Mouse (Mus musculus): ENCODE data around the gene Prg4. TPM values are rescaled to one million over a fixed set of nuclear protein-coding genes. Genes with fewer than 3 reads are reported as not detected.

Prg4 gene
- polyA plus RNA-seq, 1 experiment from 2014 or later: 1.6 TPM

- WGBS: 83% methylated on average over 5 of the region's 5 CpGs
- no peak overlapping the region for H3K4me2 ChIP-seq (replicated peaks)
- H3K27ac ChIP-seq: no peak overlapping the region
- no peaks in the 10 kb centered on the region for H3K9me3 ChIP-seq
- no peak for ATAC-seq (ENCODE audit: low FRiP score, low read depth)
- no peaks in the 10 kb centered on the region for H3K27me3 ChIP-seq
- H3K4me1 ChIP-seq: 0 out of 2 replicates have a peak, but pooled peaks cover 7% of the 10 kb centered on the region
- no peak overlapping the region for H3K9ac ChIP-seq
- H3K4me3 ChIP-seq: no peak overlapping the region
- H3K36me3 ChIP-seq: no peaks in the 10 kb centered on the region
These were observed 2.9 kb downstream of the Prg4 start for GRCm38 (mm10) chr1:150463068-150463467.

GRCm38 (mm10) chr1:150460595-150460994 lies 5.4 kb downstream of the Prg4 start:
- Histone ChIP-seq H3K27ac (no peak overlapping the region), H3K9ac (no peak overlapping the region), H3K4me2 (replicated peaks) (no peak overlapping the region), H3K4me1 (no peaks in the 10 kb centered on the region), H3K36me3 (no peaks in the 10 kb centered on the region), H3K9me3 (no peaks in the 10 kb centered on the region), H3K27me3 (no peaks in the 10 kb centered on the region), H3K4me3 (no peak overlapping the region)
- ATAC-seq (ENCODE audit: low FRiP score, low read depth): no peak
- WGBS: 80% methylated on average over 7 of the region's 7 CpGs

GRCm38 (mm10) chr1:150459599-150459998 lies 6.4 kb downstream of the Prg4 start:
- Histone ChIP-seq H3K4me1 (no peaks in the 10 kb centered on the region), H3K27me3 (no peaks in the 10 kb centered on the region), H3K4me2 (replicated peaks) (no peak overlapping the region), H3K27ac (no peak overlapping the region), H3K36me3 (no peaks in the 10 kb centered on the region), H3K4me3 (no peak overlapping the region), H3K9ac (no peak overlapping the region), H3K9me3 (no peaks in the 10 kb centered on the region)
- no peak for ATAC-seq (ENCODE audit: low FRiP score, low read depth)
- 91% methylated on average over 3 of the region's 3 CpGs for WGBS

- WGBS: 88% methylated on average over 5 of the region's 5 CpGs
- no peaks in the 10 kb centered on the region for H3K9me3 ChIP-seq
- H3K36me3 ChIP-seq: no peaks in the 10 kb centered on the region
- H3K27me3 ChIP-seq: no peaks in the 10 kb centered on the region
- no peak for ATAC-seq (ENCODE audit: low FRiP score, low read depth)
- no peak overlapping the region for H3K4me3 ChIP-seq
- no peaks in the 10 kb centered on the region for H3K4me1 ChIP-seq
- no peak overlapping the region for H3K9ac ChIP-seq
- no peak overlapping the region for H3K27ac ChIP-seq
- no peak overlapping the region for H3K4me2 ChIP-seq (replicated peaks)
These were observed 7.0 kb downstream of the Prg4 start for GRCm38 (mm10) chr1:150458977-150459376.

- Histone ChIP-seq H3K9ac (no peak overlapping the region), H3K27ac (no peak overlapping the region; the same call in 1 of the 2 replicates), H3K27me3 (no peaks in the 10 kb centered on the region), H3K4me3 (no peak overlapping the region), H3K9me3 (no peaks in the 10 kb centered on the region), H3K4me1 (no peaks in the 10 kb centered on the region), H3K4me2 (replicated peaks) (no peak overlapping the region), H3K36me3 (peaks cover 74% of the 10 kb centered on the region)
- WGBS: 63% methylated on average over 4 of the region's 4 CpGs
- ATAC-seq (ENCODE audit: low FRiP score, low read depth): no peak
These were observed 24.2 kb downstream of the Prg4 start for GRCm38 (mm10) chr1:150441731-150442130.

GRCm38 (mm10) chr1:150438641-150439040 lies 27.3 kb downstream of the Prg4 start:
- no peaks in the 10 kb centered on the region for H3K4me1 ChIP-seq
- WGBS: 88% methylated on average over 3 of the region's 3 CpGs

DNA sequence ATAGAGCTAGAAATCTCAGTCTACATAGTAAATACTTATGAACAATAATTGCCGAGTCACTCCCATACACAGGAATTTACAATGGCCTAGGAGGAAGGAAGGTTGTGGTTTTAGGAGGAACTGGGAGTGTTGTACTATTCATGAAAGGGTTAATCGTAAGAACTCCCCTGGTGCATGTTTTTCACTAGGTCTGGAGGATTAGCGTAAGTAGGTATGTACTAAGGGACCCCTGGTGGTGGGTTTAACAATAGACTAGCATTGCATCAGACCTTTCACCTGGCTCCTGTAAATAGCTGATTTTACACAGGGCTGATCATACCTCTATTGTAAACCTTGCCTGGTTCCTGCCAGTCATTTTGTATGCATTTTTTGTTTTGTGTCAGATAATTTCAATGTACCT lies 39.7 kb downstream of the Prg4 start:
- WGBS: 51% methylated on average over 3 of the region's 3 CpGs
- Histone ChIP-seq H3K36me3 (peaks cover 89% of the 10 kb centered on the region), H3K27ac (no peak overlapping the region), H3K9me3 (no peaks in the 10 kb centered on the region), H3K4me1 (no peaks in the 10 kb centered on the region), H3K9ac (no peak overlapping the region), H3K4me3 (no peak overlapping the region), H3K27me3 (no peaks in the 10 kb centered on the region), H3K4me2 (replicated peaks) (no peak overlapping the region)
- no peak for ATAC-seq (ENCODE audit: low FRiP score, low read depth)

More at GRCm38 (mm10) chr1:150438641-150439040, 27.3 kb downstream of the Prg4 start:
- ATAC-seq (ENCODE audit: low FRiP score, low read depth): no peak
- Histone ChIP-seq H3K27ac (no peak overlapping the region), H3K9me3 (no peaks in the 10 kb centered on the region), H3K4me2 (replicated peaks) (no peak overlapping the region), H3K36me3 (peaks cover 77% of the 10 kb centered on the region), H3K27me3 (no peaks in the 10 kb centered on the region), H3K4me3 (no peak overlapping the region), H3K9ac (no peak overlapping the region)

DNA sequence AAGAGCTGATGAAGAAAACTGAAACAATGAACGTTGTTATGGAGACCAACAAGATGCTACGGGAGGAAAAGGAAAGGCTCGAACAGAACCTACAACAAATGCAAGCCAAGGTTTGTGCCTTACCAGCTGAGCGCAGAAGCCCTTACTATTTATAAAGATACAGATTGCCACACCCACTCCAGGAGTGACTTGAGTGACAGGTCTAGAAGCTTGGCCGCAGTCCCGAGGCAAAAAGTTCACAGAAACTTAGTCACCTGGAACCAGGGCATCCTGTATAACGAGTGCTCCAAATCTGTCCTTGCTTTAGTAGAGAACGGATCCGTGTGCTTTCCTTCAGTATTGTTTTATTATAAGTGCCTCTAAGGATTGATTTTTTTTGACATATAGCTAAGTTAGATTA lies 40.3 kb downstream of the Prg4 start:
- H3K4me1 ChIP-seq: no peaks in the 10 kb centered on the region
- no peaks in the 10 kb centered on the region for H3K9me3 ChIP-seq
- H3K27ac ChIP-seq: no peak overlapping the region
- 88% methylated on average over 9 of the region's 9 CpGs for WGBS
- no peak overlapping the region for H3K4me3 ChIP-seq
- H3K4me2 ChIP-seq (replicated peaks): no peak overlapping the region
- no peaks in the 10 kb centered on the region for H3K27me3 ChIP-seq
- no peak for ATAC-seq (ENCODE audit: low FRiP score, low read depth)
- H3K36me3 ChIP-seq: peaks cover 85% of the 10 kb centered on the region
- no peak overlapping the region for H3K9ac ChIP-seq

DNA sequence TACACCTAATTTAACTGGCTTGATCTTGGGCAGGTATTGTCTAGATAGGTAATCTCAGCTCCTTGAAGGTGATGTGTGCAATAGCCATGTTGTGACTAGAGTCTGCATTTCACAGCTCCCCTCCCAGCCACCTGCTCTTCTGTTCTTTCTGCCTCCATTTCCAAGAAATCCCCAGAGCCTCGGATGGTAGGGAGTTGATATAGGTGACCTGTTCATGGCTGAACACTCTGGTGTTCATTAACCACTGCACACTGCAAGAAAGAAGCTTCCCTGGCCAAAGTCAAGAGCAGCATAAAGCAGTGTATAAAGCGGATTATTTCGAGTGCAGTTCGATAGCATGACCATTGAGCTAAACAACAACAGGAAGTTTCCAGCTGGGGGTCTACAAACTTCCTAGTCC lies 47.5 kb downstream of the Prg4 start:
- Histone ChIP-seq H3K9ac (no peak overlapping the region), H3K9me3 (no peaks in the 10 kb centered on the region), H3K4me1 (no peaks in the 10 kb centered on the region), H3K36me3 (peaks cover 70% of the 10 kb centered on the region), H3K27ac (no peak overlapping the region), H3K27me3 (no peaks in the 10 kb centered on the region), H3K4me2 (replicated peaks) (no peak overlapping the region), H3K4me3 (no peak overlapping the region)
- 94% methylated on average over 4 of the region's 4 CpGs for WGBS
- no peak for ATAC-seq (ENCODE audit: low FRiP score, low read depth)

DNA sequence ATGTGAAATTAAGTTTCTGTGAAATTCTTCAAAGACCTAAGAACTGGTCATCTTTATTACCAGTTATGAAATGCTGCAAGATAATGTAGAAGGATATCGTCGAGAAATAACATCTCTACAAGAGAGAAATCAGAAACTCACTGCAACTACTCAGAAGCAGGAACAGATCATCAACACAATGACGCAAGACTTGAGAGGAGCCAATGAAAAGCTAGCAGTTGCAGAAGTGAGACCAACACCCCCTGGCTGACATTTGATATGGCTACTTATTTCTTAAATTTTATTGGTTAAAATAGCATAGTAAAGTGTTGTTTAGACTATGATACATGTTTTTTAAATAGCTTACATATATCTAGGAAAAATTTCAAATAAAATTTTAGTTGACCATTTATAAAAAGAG lies 50.0 kb downstream of the Prg4 start:
- H3K4me1 ChIP-seq: no peaks in the 10 kb centered on the region
- peaks cover 68% of the 10 kb centered on the region for H3K36me3 ChIP-seq

GRCm38 (mm10) chr1:150409996-150410395 lies 56.0 kb downstream of the Prg4 start:
- Histone ChIP-seq H3K27me3 (no peaks in the 10 kb centered on the region), H3K4me1 (no peaks in the 10 kb centered on the region), H3K4me3 (no peak overlapping the region), H3K27ac (no peak overlapping the region), H3K4me2 (replicated peaks) (no peak overlapping the region), H3K9ac (no peak overlapping the region), H3K9me3 (no peaks in the 10 kb centered on the region), H3K36me3 (peaks cover 72% of the 10 kb centered on the region)
- ATAC-seq (ENCODE audit: low FRiP score, low read depth): no peak
- 93% methylated on average over 6 of the region's 6 CpGs for WGBS

More for the DNA sequence above, 50.0 kb downstream of the Prg4 start:
- Histone ChIP-seq H3K27ac (no peak overlapping the region), H3K4me2 (replicated peaks) (no peak overlapping the region), H3K9me3 (no peaks in the 10 kb centered on the region), H3K9ac (no peak overlapping the region), H3K4me3 (no peak overlapping the region), H3K27me3 (no peaks in the 10 kb centered on the region)
- no peak for ATAC-seq (ENCODE audit: low FRiP score, low read depth)
- WGBS: 95% methylated on average over 3 of the region's 3 CpGs

DNA sequence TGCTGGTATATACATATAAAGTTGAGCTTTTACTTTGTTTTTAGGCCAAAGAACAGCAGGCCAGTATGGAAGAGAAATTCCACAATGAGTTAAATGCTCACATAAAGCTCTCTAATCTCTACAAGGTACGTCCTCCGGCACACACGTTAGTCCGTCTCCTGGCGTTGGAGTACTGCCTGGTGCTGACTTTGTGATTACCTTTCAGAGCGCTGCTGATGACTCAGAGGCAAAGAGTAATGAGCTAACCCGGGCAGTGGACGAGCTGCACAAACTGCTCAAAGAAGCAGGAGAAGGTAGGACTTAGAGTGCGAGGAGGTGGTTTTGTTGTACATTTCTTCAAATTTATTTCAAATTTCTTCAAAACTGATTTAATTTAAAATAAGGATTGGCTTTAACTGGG lies 58.7 kb downstream of the Prg4 start:
- no peak for ATAC-seq (ENCODE audit: low FRiP score, low read depth)
- H3K36me3 ChIP-seq: peaks cover 68% of the 10 kb centered on the region

DNA sequence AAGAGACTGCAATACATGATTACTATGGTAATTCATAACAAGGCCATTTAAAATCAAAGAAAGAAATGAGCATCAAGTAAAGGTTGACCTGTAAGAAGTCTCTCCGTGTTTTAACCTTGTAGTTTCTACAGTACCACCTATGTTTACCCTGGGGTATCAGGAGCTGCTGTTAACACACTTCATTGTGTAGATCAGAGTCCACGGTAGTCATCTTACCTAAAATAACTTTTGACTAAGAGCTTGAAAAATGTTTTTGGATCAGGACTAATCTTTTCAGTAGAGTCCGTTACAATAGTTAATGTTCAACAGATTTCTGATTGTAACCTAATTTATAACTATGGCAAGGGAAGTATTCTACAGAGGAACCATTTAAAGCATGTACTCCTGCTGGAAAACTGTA lies 61.4 kb downstream of the Prg4 start:
- H3K4me3 ChIP-seq: no peak overlapping the region
- peaks cover 64% of the 10 kb centered on the region for H3K36me3 ChIP-seq
- H3K4me2 ChIP-seq (replicated peaks): no peak overlapping the region
- no peaks in the 10 kb centered on the region for H3K9me3 ChIP-seq
- no peaks in the 10 kb centered on the region for H3K27me3 ChIP-seq
- 90% methylated on average over 3 of the region's 3 CpGs for WGBS
- H3K4me1 ChIP-seq: no peaks in the 10 kb centered on the region
- no peak overlapping the region for H3K9ac ChIP-seq
- no peak for ATAC-seq (ENCODE audit: low FRiP score, low read depth)
- H3K27ac ChIP-seq: no peak overlapping the region

More for the DNA sequence above, 58.7 kb downstream of the Prg4 start:
- Histone ChIP-seq H3K4me2 (replicated peaks) (no peak overlapping the region), H3K27me3 (no peaks in the 10 kb centered on the region), H3K9ac (no peak overlapping the region), H3K4me3 (no peak overlapping the region), H3K27ac (no peak overlapping the region), H3K4me1 (no peaks in the 10 kb centered on the region), H3K9me3 (no peaks in the 10 kb centered on the region)
- 88% methylated on average over 9 of the region's 9 CpGs for WGBS
